Mouse (Mus musculus) cerebellum, postnatal 10 days (tissue): ENCODE measurements around the gene D030056L22Rik.

Experiments used
- DNase-seq, 2 experiments: peaks; one replicate each; pipeline ENCODE4 v3.0.0; 2021; ENCODE audit warnings: mixed read lengths in 2 of 2

Gene D030056L22Rik

DNA sequence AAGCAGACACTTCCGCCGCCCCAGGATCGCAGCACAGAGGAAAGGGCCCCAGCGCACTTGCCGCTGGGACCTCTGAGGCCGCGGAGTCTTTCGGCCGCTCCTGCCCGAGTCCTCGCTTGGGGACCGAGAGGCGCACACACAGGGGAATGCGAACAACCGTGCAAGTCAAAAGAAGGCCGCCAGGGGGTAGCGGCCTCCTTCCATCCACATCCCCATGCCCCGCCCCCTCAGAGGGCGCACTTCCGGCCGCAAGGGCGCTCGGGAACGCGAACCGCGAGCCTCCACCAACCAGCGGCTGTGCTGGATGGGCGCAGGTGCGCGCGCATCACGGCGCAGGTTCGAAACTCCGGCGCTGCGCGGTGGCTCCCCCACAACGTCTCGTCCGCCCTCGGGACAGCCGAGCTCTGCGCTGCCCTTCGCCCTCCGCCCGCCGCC is at the start of gene D030056L22Rik:
Gene D030056L22Rik (plus strand): TSS at position 328 of the 435 bp plus-strand sequence.
- peak; percentile 99 for DNase-seq

GRCm38 (mm10) chr19:18663904-18664303 is 49.1 kb upstream of the D030056L22Rik start:
- DNase-seq, result no peak

DNA sequence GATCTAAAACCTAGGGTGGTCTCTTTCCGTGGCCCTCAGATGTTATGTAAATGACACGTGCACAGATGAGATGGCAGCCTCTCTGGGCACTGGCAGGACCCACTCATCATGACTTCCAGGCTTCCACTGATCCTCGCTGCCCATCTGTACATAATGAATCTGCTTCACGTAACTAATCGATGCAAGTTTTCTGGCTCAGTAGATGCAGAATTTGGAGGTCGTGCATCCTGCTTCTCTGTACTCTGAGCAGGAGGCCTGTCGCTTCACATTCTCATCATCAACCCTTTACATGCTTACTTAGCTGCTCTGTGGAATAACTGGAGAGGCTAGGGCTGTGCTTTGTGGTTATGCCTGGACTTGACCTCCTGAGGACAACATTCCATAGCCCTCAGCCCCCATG is 46.0 kb upstream of the D030056L22Rik start:
- DNase-seq, result peak in 1 of 2 experiments; percentile 47

GRCm38 (mm10) chr19:18669551-18669950 is 43.4 kb upstream of the D030056L22Rik start:
- DNase-seq, result no peak

- DNase-seq, result peak; percentile 99
Observed at GRCm38 (mm10) chr19:18670608-18671007, 42.4 kb upstream of the D030056L22Rik start, which contains the start of gene Carnmt1. Gene Carnmt1, plus strand, starts transcription at chr19:18670764.

GRCm38 (mm10) chr19:18671056-18671741 is 41.8 kb upstream of the D030056L22Rik start:
- DNase-seq, result peak; percentile 70 to 73

- no peak for DNase-seq
Observed at GRCm38 (mm10) chr19:18672498-18672897, 40.5 kb upstream of the D030056L22Rik start.

DNA sequence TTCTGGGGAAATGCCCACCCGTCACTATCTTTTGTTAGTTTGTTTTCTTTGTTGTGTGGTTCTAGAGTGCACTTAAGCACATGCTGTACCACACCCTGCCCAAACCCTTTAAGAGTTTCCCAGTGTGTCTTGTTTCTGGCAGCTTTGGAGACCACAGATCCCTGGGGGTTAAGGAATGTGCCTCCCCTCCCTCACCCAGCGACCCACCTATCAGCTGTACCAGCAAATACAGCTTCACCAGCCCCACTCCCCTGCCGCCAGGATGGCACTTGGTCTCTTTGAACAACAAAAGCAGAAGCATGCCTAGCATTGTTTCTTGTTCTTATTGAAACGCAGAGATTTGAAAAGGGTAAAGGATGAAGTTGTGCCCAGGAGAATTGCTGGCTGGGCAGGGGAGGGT is 39.9 kb upstream of the D030056L22Rik start:
- no peak for DNase-seq

GRCm38 (mm10) chr19:18682142-18682541 is 30.9 kb upstream of the D030056L22Rik start:
- DNase-seq, result no peak

- DNase-seq, result peak; percentile 68 to 83
Observed at GRCm38 (mm10) chr19:18687556-18687955, 25.4 kb upstream of the D030056L22Rik start.

DNA sequence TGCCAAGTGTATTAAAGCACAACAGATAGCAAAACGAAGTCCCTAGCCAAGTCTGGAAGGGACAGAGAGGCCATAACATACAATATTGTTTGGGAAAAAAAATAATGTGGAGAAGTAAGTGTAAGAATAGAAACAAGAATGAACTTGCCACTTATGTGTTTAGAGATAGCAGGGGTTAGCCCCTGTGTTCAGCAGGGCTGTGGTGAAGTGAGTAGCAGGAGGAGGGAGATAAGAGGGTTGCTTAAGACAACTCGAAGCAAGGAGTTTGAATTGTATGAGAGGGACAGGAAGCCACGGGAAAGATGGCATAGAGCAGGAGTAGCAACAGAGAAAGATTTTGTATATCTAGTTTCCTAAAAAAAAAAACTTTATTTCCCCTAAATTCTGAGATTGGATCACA is 20.8 kb upstream of the D030056L22Rik start:
- no peak for DNase-seq

DNA sequence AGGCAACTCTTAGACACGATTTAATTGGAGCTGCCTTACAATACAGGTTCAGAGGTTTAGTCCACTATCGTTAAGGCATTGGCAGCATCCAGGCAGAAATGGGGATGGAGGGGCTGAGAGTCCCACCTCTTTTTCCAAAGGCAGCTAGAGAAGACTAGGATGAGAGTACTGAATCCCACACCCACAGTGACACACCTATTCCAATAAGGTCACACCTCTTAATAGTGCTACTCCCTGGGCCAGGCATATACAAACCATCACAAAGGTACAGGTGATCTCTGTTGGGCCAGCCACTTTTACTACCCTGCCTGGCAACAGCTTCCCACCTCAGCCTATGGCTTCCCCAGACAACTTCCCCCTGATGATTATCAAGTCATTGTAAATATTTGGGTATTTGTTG is 20.2 kb upstream of the D030056L22Rik start:
- no peak for DNase-seq

- DNase-seq, result no peak
Observed at GRCm38 (mm10) chr19:18695116-18695515, 17.9 kb upstream of the D030056L22Rik start.

DNA sequence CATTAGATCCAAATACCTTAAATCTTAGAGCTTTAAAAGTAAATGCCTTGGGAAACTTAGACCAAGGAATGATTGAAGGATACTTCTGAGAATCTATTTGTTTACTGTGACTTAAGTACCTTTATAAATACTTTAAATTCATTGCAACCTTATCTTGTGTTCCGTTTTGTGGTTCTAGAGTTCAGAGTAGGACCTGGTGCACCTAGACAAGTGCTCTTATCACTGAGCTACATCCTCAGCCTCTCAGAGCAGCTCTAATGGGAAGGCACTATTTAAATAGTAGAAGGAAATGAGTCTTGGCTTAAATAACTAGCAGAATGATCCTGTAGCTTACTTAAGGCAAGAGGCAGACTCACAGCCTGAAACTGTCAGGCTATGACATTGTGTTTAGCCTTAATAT is 17.4 kb upstream of the D030056L22Rik start:
- no peak for DNase-seq

- peak; percentile 67 to 69 for DNase-seq
Observed at GRCm38 (mm10) chr19:18708101-18708500, 4.9 kb upstream of the D030056L22Rik start.

DNA sequence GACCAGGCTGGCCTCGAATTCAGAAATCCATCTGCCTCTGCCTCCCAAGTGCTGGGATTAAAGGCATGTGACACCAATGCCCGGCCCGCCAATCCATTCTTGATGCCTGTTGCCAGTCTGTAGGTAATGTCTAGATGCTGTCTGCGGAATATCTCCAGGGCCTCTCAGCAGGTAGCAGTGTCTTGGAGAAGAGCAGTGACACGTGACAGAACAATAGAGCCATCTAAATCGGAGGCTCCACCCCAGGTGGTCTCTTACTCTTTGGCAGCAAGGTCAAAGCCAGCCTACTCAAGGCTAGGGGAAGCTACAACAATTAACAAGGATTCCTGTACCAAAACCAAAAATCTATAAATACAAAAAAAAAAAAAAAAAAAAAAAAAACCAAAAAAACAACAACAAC is 2.1 kb upstream of the D030056L22Rik start:
- DNase-seq, result no peak

DNA sequence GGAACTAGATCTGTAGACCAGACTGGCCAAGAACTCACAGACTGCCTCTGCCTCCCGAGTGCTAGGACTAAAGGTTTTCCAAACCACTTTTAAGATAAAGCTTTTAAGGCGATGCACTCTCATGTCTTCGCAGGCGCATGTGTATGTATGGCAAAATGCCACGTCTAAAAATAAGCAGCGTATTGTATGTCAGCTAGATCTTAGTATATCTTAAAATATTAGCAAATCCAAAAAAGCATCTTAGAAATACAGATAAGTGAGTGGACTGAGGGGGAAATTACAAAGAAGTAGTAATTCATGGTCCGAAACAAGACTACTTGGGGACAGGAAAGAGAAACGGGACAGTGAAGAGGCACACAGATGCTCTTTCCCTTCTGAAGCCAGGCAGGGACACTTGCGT is 1.4 kb upstream of the D030056L22Rik start:
- DNase-seq, result peak in 1 of 2 experiments; percentile 14

DNA sequence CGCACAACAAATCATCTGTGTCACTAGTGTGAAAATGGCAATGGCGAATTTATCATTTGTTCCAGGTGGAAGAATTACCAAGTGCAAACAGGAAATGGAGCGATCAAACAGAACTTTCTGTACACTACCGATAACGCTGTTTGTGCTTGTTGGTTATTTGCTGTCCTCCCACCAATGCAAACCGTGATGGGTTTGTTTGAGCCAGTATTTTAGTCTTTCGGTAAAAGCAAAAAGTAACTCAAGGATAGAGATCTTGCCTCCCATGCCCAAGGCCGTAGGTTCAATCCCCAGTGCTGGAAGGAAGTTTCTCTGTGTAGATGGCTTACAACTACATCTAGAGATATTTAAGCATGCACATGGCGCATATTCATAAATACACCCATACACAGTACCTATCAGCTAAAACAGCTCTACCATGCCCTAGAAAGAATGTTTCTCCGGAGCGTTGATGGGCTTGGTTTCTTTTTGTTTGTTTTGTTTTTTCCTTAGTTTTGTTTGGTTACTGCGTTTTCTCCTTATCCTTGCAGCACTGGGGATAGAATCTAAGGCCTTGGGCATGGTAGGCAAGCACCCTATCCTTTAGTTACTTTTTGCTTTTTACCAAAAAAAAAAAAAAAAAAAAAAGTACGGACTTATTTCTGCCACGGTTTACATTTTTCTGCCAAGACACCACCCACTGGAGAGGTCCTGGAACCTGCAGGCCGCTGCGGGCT is 684 bp upstream of the D030056L22Rik start:
- peak in 1 of 2 experiments; percentile 20 for DNase-seq

DNA sequence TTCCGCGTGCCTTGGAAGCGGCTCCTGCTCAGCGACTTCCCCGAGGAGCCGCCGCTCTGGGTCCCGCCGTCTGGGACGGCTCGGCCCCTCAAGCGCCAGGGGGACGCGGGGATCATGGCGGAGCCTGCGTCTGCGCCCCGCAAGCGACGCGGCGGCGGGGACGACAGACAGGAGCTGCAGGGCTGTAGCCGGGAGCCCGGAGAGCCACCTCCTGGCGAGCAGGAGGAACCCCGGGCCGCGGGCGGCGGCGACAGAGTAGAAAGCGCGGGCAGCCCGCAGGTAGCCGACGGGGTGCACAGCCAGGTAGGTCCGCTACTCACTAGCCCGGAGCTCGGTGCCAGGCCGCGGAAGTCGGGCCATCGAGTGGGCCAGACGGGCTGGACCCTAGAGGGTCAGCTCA is 364 bp downstream of the D030056L22Rik start:
- DNase-seq, result peak; percentile 64 to 67

- DNase-seq, result peak; percentile 84 to 88
Observed at GRCm38 (mm10) chr19:18716374-18716773, 3.4 kb downstream of the D030056L22Rik start.

GRCm38 (mm10) chr19:18720337-18720736 is 7.3 kb downstream of the D030056L22Rik start:
- no peak for DNase-seq

DNA sequence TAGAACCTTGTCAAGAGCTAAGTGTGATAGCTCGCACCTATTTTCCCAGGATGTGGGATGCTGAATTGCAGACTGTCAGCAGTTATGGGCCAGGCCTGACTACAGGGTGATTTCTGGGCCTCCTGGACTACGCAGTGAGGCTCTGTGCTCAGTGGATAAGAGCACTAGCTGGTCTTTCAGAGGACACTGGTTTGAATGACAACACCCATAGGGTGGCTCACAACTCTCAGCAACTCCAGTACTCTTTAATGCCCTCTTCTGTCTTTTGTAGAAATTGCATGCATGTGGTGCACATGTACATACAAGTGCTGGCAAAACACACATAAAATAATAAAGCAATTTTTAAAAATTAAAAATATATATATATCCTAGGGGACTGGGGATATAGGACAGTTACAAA is 12.2 kb downstream of the D030056L22Rik start:
- no peak for DNase-seq

DNA sequence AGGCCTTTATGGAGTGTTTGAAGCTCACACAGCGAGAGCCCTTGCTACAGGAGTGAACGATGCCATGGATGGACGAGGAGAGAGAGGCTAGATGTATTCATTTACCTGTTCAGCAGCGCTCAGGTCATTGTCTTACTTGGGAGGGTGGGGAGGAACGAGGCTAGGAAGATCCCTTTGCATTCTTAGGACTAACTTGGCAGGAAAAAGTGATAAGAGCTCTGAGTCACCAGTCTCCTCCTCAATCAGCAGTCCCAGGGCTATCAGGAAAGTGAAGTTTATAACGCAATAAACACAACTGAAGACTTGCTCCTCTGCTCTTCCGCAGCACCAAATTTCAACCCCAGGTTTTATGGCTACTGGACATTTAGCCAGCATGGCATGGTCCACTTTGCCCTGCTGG is 17.3 kb downstream of the D030056L22Rik start:
- DNase-seq, result no peak

- DNase-seq, result no peak
Observed at GRCm38 (mm10) chr19:18731077-18731476, 18.1 kb downstream of the D030056L22Rik start.
